Mouse (Mus musculus): ENCODE results near the gene Slc5a10. TPM values are rescaled to one million over a fixed set of nuclear protein-coding genes. Genes with fewer than 3 reads are reported as not detected.
"Not testable (repeated sequence)": the region's sequence is repeated elsewhere in the genome, so short reads cannot be mapped to it uniquely, and the experiment has no call there.

Gene Slc5a10
- total RNA-seq, 2 experiments from 2014 or later = 0.18 to 0.27 TPM

GRCm38 (mm10) chr11:61655649-61656048 lies 65.0 kb downstream of the Slc5a10 start:
- DNase-seq (ENCODE audit: low spot score in 2 of 2) = no peak
- intact Hi-C loops (cut with DNase I) = no loop called here

GRCm38 (mm10) chr11:61654786-61655311 lies 65.8 kb downstream of the Slc5a10 start:
- intact Hi-C loops (cut with DNase I) = no loop called here
- DNase-seq (ENCODE audit: low spot score in 2 of 2) = no peak

- no peak for DNase-seq (ENCODE audit: low spot score in 2 of 2)
- intact Hi-C loops (cut with DNase I) = no loop called here
Measured at GRCm38 (mm10) chr11:61653568-61653967, 67.1 kb downstream of the Slc5a10 start.

GRCm38 (mm10) chr11:61652686-61653447 lies 67.8 kb downstream of the Slc5a10 start, which contains the start of gene Grap:
TSS of gene Grap (plus strand) at chr11:61653265.
- no peak for DNase-seq (ENCODE audit: low spot score in 2 of 2)
- intact Hi-C loops (cut with DNase I) = no loop called here

GRCm38 (mm10) chr11:61652216-61652615 lies 68.4 kb downstream of the Slc5a10 start:
- intact Hi-C loops (cut with DNase I) = no loop called here
- no peak for DNase-seq (ENCODE audit: low spot score in 2 of 2)

GRCm38 (mm10) chr11:61650470-61651265 lies 70.0 kb downstream of the Slc5a10 start:
- intact Hi-C loops (cut with DNase I) = no loop called here
- no peak for DNase-seq (ENCODE audit: low spot score in 2 of 2)

- no peak for DNase-seq (ENCODE audit: low spot score in 2 of 2)
- intact Hi-C loops (cut with DNase I) = no loop called here
Measured at GRCm38 (mm10) chr11:61649626-61650025, 71.0 kb downstream of the Slc5a10 start.

- intact Hi-C loops (cut with DNase I) = no loop called here
- no peak for DNase-seq (ENCODE audit: low spot score in 2 of 2)
Measured at GRCm38 (mm10) chr11:61649163-61649580, 71.5 kb downstream of the Slc5a10 start.

GRCm38 (mm10) chr11:61648749-61649115 lies 71.9 kb downstream of the Slc5a10 start:
- DNase-seq (ENCODE audit: low spot score in 2 of 2) = peak; percentile 61 to 63
- intact Hi-C loops (cut with DNase I) = no loop called here

- intact Hi-C loops (cut with DNase I) = no loop called here
- peak in 1 of 2 experiments; percentile 16 for DNase-seq (ENCODE audit: low spot score in 2 of 2)
Measured at GRCm38 (mm10) chr11:61647956-61648748, 72.5 kb downstream of the Slc5a10 start.

GRCm38 (mm10) chr11:61647110-61647910 lies 73.3 kb downstream of the Slc5a10 start:
- DNase-seq (ENCODE audit: low spot score in 2 of 2) = no peak
- intact Hi-C loops (cut with DNase I) = no loop called here

GRCm38 (mm10) chr11:61646499-61647039 lies 74.1 kb downstream of the Slc5a10 start:
- intact Hi-C loops (cut with DNase I) = no loop called here
- no peak for DNase-seq (ENCODE audit: low spot score in 2 of 2)

GRCm38 (mm10) chr11:61645357-61645857 lies 75.2 kb downstream of the Slc5a10 start:
- DNase-seq (ENCODE audit: low spot score in 2 of 2) = no peak
- intact Hi-C loops (cut with DNase I) = no loop called here

GRCm38 (mm10) chr11:61644576-61645326 lies 75.9 kb downstream of the Slc5a10 start:
- peak; percentile 64 to 77 for DNase-seq (ENCODE audit: low spot score in 2 of 2)
- intact Hi-C loops (cut with DNase I) = no loop called here

- DNase-seq (ENCODE audit: low spot score in 2 of 2) = no peak
- intact Hi-C loops (cut with DNase I) = no loop called here
Measured at GRCm38 (mm10) chr11:61643184-61643961, 77.3 kb downstream of the Slc5a10 start.

GRCm38 (mm10) chr11:61642106-61642505 lies 78.5 kb downstream of the Slc5a10 start:
- no peak for DNase-seq (ENCODE audit: low spot score in 2 of 2)
- intact Hi-C loops (cut with DNase I) = no loop called here

- DNase-seq (ENCODE audit: low spot score in 2 of 2); intact Hi-C loops (cut with DNase I): not testable (repeated sequence)
Measured at GRCm38 (mm10) chr11:61640585-61640984, 80.0 kb downstream of the Slc5a10 start.

Data from left cerebral cortex, postnatal 14 days (tissue).